Mouse (Mus musculus): ENCODE results near the gene Rasl10a.
A peak's percentile ranks its signal among the peaks of the same experiment; 100 is the strongest.

- TF ChIP-seq CTCF (IDR thresholded peaks at IDR 0.05; ENCODE audit: insufficient read depth, low read length) (peak; percentile 42; the same call in 1 of the 2 replicates), POLR2A (IDR thresholded peaks at IDR 0.05; ENCODE audit: borderline replicate concordance, extremely low read depth, low read depth, low read length) (no peak)
These were observed 40.4 kb upstream of the Rasl10a start for GRCm38 (mm10) chr11:5017506-5017905.

Measured in lung, adult 2 months (tissue).